Mouse (Mus musculus) heart, embryonic 12.5 days (tissue): ENCODE measurements at regions not wholly inside any gene's neighbourhood (a gene's known extent, or its start where the extent isn't known, plus 50 kb on each side); places are given as distances from the start of the nearest gene placed in this dataset.

Source experiments
- ATAC-seq: fragments of 200-750 bp; cut with Nextera tagmentation; 2 replicates; pipeline ENCODE4 v1.8.0; 2017; ENCODE audit warnings: moderate TSS enrichment, moderate library complexity; ENCODE audit not compliant: insufficient number of reproducible peaks, low FRiP score
- H3K27ac ChIP-seq: fragments of 300-500 bp; sonication (generic); 2 replicates; pipeline ENCODE4 v1.5.1; 2016; ENCODE audit warnings: mild to moderate bottlenecking, moderate library complexity; ENCODE audit not compliant: poor library complexity, severe bottlenecking
- H3K27me3 ChIP-seq: fragments of 300-500 bp; sonication (generic); replicated peaks from 2 replicates; pipeline ENCODE4 v1.6.1; 2016; ENCODE audit warnings: mild to moderate bottlenecking, moderate library complexity
- H3K36me3 ChIP-seq: fragments of 300-500 bp; sonication (generic); 2 replicates; pipeline ENCODE4 v1.6.1; 2016; ENCODE audit warnings: mild to moderate bottlenecking, moderate library complexity
- H3K4me1 ChIP-seq: fragments of 300-500 bp; sonication (generic); replicated peaks from 2 replicates; pipeline ENCODE4 v1.6.1; 2016; ENCODE audit warnings: mild to moderate bottlenecking
- H3K4me2 ChIP-seq: fragments of 300-500 bp; sonication (generic); 2 replicates; pipeline ENCODE4 v1.6.1; 2016; ENCODE audit warnings: mild to moderate bottlenecking, moderate library complexity
- H3K4me3 ChIP-seq: fragments of 300-500 bp; sonication (generic); 2 replicates; pipeline ENCODE4 v1.5.1; 2016; ENCODE audit warnings: mild to moderate bottlenecking
- H3K9ac ChIP-seq: fragments of 300-500 bp; sonication (generic); 2 replicates; pipeline ENCODE4 v1.6.1; 2016; ENCODE audit warnings: mild to moderate bottlenecking, moderate library complexity
- H3K9me3 ChIP-seq: fragments of 300-500 bp; sonication (generic); replicated peaks from 2 replicates; pipeline ENCODE4 v1.6.1; 2016; ENCODE audit warnings: mild to moderate bottlenecking, moderate library complexity
- WGBS: fragments of 180-500 bp; shearing (Covaris S2); methylation state at CpG from one replicate; pipeline ENCODE4 v1.1.7; 2016; 5-methylcytosine and 5-hydroxymethylcytosine counted together

DNA sequence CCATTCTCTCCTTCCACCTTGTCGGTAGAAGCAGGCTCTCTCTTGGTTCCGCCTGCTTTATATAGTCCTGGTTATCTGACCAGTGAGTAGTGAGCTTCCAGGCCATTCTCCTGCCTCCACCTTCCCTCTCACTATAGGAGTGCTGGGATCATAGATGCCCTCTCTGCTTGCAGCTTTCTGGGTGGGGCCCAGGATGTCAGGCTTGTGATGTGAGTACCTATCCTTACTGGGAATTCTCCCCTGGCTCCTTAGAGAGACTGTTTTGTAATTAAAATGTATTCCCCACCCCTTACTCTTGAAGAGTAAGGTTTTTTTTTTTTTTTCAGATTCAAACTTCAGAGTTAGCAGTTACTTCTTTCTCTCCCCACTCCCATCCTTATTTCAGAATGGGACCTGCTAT is 291.1 kb upstream of the Rtl1 start:
- Histone ChIP-seq H3K9me3 (no peaks in the 10 kb centered on the region), H3K27ac (no peak overlapping the region), H3K36me3 (no peaks in the 10 kb centered on the region), H3K4me1 (no peaks in the 10 kb centered on the region), H3K27me3 (no peaks in the 10 kb centered on the region), H3K4me2 (no peak overlapping the region), H3K4me3 (no peak overlapping the region), H3K9ac (no peak overlapping the region)
- no peak for ATAC-seq
- 81% methylated on average over 2 of the region's 2 CpGs for WGBS

DNA sequence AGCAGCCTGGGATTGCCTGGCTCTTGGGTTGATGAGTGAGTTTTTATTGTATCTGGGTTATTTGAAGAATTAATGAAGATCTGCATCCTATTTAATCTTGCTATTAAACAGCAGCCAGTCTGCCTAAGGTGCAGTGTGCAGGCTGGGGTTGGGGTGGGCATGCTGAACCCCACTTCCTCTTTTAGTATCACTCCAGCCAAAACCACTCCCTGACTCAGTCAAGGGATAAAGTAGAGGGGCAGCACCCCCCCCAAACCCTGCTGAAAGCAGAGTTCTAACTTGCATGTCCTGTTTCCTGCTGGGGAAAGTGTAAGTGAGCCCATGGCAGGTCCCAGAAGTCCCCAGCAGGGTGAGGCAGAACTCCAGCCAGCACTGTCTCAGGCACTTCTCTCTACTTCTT is 292.7 kb upstream of the Rtl1 start:
- no peak for ATAC-seq
- Histone ChIP-seq H3K9ac (no peak overlapping the region), H3K36me3 (no peaks in the 10 kb centered on the region), H3K27ac (no peak overlapping the region), H3K4me2 (no peak overlapping the region), H3K9me3 (no peaks in the 10 kb centered on the region), H3K4me3 (no peak overlapping the region), H3K4me1 (no peaks in the 10 kb centered on the region), H3K27me3 (no peaks in the 10 kb centered on the region)

DNA sequence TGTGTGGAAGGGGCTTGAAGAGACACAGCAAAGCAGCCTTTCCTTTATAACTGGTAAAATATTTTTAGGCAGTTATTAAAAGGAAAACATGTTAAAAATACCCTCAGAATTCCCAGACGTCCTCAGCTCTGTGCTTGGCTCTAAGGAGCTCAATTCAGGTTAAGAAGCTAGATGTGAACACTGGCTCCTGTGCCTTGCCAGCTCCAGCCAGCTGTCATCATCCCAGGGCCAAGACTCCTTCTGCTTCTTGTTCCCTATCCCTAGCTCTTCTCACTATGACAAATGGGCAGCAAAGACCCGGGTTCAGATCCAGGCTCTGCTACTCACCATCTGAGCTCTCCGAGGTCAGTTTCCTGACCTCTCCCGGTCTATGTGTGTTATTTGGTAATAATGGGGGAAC is 293.5 kb upstream of the Rtl1 start:
- ATAC-seq, result no peak
- no peak overlapping the region for H3K9ac ChIP-seq
- no peak overlapping the region for H3K4me2 ChIP-seq
- no peaks in the 10 kb centered on the region for H3K4me1 ChIP-seq
- H3K9me3 ChIP-seq, result no peaks in the 10 kb centered on the region
- no peaks in the 10 kb centered on the region for H3K36me3 ChIP-seq
- H3K4me3 ChIP-seq, result no peak overlapping the region
- 69% methylated on average over 4 of the region's 4 CpGs for WGBS
- no peak overlapping the region for H3K27ac ChIP-seq
- H3K27me3 ChIP-seq, result no peaks in the 10 kb centered on the region

DNA sequence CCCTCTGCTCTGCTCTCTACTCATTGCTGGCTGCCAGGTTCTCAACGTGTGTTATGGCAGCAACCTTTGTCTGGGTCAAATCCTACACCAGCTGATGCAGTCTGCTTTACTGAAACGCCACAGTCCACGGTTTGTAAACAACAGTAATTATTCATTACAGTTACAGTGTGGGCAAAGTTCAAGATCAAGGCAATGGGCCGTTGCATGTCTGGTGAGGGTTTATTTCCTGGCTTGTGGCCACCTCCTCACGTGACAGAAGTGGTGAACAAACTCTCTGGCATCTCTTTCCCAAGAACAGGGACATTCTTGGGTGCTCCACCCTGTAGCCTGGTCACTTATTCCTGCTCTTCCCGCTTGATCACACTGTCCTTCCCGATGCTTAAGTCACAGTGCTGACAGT is 295.3 kb upstream of the Rtl1 start:
- H3K4me1 ChIP-seq, result no peaks in the 10 kb centered on the region
- no peak overlapping the region for H3K4me2 ChIP-seq
- no peaks in the 10 kb centered on the region for H3K9me3 ChIP-seq
- no peak overlapping the region for H3K9ac ChIP-seq
- no peaks in the 10 kb centered on the region for H3K36me3 ChIP-seq
- no peak overlapping the region for H3K27ac ChIP-seq
- H3K4me3 ChIP-seq, result no peak overlapping the region
- H3K27me3 ChIP-seq, result no peaks in the 10 kb centered on the region
- no peak for ATAC-seq
- WGBS, result 78% methylated on average over 7 of the region's 7 CpGs

DNA sequence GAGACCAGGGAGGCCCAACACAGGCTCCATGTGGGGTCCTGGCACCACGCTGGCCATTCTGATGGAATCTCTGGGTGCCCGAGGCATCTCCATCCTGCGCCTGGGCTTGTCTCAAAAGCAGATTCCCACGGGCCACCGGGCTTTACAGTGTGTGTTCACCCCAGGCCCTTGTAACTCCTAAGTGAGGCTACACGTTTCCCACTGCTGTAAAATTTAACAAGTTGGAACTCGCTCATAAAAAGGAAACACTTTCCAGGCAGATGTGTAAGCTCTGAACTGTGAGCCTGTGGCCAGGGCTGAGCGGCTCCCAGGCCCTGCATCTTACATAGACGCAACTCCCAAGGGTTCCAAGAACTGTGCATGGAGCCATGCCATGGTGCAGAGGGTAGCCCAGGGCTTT is 296.3 kb upstream of the Rtl1 start:
- no peaks in the 10 kb centered on the region for H3K36me3 ChIP-seq
- no peaks in the 10 kb centered on the region for H3K27me3 ChIP-seq
- no peak overlapping the region for H3K9ac ChIP-seq
- ATAC-seq, result no peak
- WGBS, result 84% methylated on average over 9 of the region's 9 CpGs
- H3K27ac ChIP-seq, result no peak overlapping the region
- H3K4me2 ChIP-seq, result no peak overlapping the region
- no peak overlapping the region for H3K4me3 ChIP-seq
- peaks cover under 1% of the 10 kb centered on the region; the same call in 1 of the 2 replicates for H3K9me3 ChIP-seq
- H3K4me1 ChIP-seq, result no peaks in the 10 kb centered on the region

DNA sequence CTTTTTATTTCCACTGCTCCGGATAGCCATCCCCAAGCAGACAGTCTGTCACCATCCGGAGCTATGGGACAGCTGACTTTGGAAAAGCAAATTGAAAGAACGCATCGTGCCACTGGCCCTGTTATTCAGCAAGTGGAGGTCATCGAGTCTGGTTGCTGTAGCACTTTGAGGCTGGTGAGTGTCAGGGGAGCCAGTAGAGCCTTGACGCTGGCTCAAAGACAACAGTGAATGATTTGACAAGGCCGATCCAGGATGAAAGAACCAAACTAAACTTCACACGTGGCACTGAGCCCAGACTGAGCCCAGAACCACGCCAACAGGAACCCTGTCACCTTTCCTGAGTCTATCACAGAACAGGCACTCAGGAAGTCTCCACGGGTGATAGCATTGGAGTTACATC is 296.8 kb upstream of the Rtl1 start:
- Histone ChIP-seq H3K36me3 (no peaks in the 10 kb centered on the region), H3K4me1 (no peaks in the 10 kb centered on the region), H3K4me2 (no peak overlapping the region), H3K9me3 (peaks cover 4% of the 10 kb centered on the region; the same call in 1 of the 2 replicates), H3K9ac (no peak overlapping the region), H3K27me3 (no peaks in the 10 kb centered on the region), H3K27ac (no peak overlapping the region), H3K4me3 (no peak overlapping the region)
- ATAC-seq, result no peak
- WGBS, result 75% methylated on average over 10 of the region's 10 CpGs

DNA sequence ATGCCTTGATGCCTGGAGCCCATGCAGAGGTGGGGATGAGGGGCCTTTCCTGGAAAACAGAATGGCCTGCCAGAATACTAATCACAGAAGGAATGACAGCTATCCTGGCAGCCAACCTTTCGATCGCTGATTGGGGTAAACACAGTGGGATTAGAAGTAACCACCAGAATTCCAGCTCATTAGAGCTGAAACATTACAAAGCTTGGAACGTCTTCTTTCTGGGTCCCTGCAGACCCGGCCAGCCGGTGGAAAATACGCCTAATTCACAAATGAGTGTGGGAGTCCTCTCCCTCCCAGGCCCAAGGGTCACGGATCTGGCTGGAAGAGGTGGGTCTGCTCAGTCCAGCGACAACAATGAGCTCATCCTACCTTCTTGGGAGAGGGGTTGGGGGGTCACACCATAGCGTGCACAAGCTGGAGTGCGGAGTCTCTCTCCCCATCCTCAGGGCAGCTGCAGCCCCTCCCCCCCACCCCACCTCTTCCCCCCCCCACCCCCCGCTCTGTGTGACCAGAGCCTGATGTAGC is 297.8 kb upstream of the Rtl1 start:
- Histone ChIP-seq H3K9me3 (peaks cover 4% of the 10 kb centered on the region; the same call in 1 of the 2 replicates), H3K4me2 (no peak overlapping the region), H3K27ac (no peak overlapping the region), H3K27me3 (no peaks in the 10 kb centered on the region), H3K9ac (no peak overlapping the region), H3K4me3 (no peak overlapping the region), H3K36me3 (no peaks in the 10 kb centered on the region), H3K4me1 (no peaks in the 10 kb centered on the region)
- no peak for ATAC-seq
- 79% methylated on average over 11 of the region's 11 CpGs for WGBS

DNA sequence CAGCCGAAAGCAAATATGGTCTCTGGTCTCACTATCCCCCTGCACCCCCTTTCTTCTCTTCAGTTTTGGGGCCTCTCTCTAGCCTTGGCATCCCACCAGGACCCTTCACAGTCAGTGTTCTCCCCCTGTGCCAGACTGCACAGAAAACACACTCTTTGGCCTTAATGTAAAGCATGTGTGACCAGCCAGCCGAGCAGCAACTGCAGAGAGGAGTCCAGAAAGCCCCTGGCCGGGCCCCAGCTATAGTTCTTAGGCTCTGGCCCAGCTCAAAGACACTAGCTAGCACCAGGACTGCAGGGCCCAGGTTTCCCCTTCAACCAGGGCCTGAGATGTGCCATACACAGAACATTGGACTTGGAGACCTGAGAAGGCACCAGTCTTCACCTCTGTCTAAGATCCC is 299.3 kb upstream of the Rtl1 start:
- ATAC-seq, result no peak
- Histone ChIP-seq H3K36me3 (no peaks in the 10 kb centered on the region), H3K9me3 (peaks cover 4% of the 10 kb centered on the region; the same call in 1 of the 2 replicates), H3K4me1 (no peaks in the 10 kb centered on the region), H3K4me3 (no peak overlapping the region), H3K4me2 (no peak overlapping the region), H3K9ac (no peak overlapping the region), H3K27ac (no peak overlapping the region), H3K27me3 (no peaks in the 10 kb centered on the region)
- WGBS, result 91% methylated on average over 3 of the region's 3 CpGs

DNA sequence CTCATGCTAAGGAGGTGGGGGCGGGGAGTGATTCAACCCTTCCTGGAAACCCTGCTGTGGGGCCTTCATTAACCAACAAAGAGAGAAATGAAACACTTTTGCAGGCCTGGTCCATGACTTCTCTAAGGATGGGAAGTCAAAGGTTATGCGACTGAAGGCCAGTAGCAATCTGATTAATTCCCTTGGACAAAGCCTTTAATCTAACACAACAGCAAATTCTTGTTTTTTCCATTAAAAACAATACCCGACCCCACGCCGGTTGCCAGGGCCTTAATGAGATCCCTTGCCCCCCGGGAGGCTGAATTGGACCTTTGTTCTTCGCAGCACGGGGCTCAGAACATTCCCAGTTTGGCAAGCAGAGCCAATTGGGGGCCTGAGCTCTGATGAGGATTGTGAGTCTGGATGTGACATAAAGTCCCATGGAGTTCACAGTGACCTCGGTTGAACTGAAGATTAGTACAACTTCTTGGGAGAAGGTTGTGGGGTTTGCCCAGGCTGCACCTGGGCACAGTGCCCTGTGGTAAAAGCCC is 310.9 kb upstream of the Rtl1 start:
- no peak for ATAC-seq
- H3K27me3 ChIP-seq, result no peaks in the 10 kb centered on the region
- no peaks in the 10 kb centered on the region for H3K4me1 ChIP-seq
- no peak overlapping the region for H3K9ac ChIP-seq
- 65% methylated on average over 9 of the region's 9 CpGs for WGBS
- H3K9me3 ChIP-seq, result peaks cover 8% of the 10 kb centered on the region
- H3K4me3 ChIP-seq, result no peak overlapping the region
- H3K36me3 ChIP-seq, result no peaks in the 10 kb centered on the region
- no peak overlapping the region for H3K27ac ChIP-seq
- H3K4me2 ChIP-seq, result no peak overlapping the region

DNA sequence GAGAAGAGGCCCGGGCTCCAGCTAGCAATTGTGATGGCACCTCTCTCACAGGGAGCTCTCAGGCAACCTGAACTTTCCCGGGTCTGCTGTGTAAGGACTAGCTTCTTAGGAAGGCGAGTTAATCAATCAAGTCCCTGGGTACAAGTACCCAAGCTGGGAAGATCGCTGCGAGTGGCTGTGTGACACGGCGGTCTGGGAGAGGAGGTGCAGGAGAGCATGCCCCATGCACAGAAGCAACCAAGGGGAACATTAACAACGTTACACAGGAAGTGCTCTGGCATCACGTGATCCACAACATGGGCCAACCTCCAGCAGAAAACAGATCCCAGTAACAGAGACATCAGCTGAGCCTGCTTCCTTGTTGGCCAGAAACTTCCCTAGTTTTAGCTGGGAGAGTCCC is 311.4 kb upstream of the Rtl1 start:
- H3K4me2 ChIP-seq, result no peak overlapping the region
- H3K27ac ChIP-seq, result no peak overlapping the region
- H3K4me1 ChIP-seq, result no peaks in the 10 kb centered on the region
- H3K4me3 ChIP-seq, result no peak overlapping the region
- no peak for ATAC-seq
- H3K36me3 ChIP-seq, result no peaks in the 10 kb centered on the region
- no peak overlapping the region for H3K9ac ChIP-seq
- WGBS, result 76% methylated on average over 9 of the region's 9 CpGs
- H3K9me3 ChIP-seq, result peaks cover 8% of the 10 kb centered on the region
- no peaks in the 10 kb centered on the region for H3K27me3 ChIP-seq

DNA sequence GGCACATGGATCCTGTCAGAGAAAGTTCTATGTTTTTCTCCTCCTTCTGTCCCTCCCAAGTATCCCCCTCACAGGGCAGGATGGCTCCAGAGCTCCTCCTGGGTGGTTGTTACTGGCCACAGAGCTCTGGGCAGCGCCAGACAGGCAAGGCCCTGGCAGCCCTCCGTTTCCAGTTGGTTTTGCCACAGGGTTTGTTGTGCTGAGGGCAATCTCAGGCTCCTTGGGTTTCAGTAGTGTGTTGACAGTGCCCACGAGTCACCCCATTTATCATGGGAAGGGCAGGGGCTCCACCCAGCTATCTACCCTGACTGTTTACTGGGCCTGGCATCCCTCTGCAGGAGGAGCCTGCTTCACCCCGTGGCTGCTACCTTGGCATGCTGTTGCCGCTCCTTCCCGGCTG is 317.6 kb upstream of the Rtl1 start:
- no peak overlapping the region for H3K4me3 ChIP-seq
- no peak overlapping the region for H3K27ac ChIP-seq
- no peak for ATAC-seq
- no peaks in the 10 kb centered on the region for H3K4me1 ChIP-seq
- WGBS, result 64% methylated on average over 6 of the region's 6 CpGs
- H3K36me3 ChIP-seq, result no peaks in the 10 kb centered on the region
- H3K4me2 ChIP-seq, result no peak overlapping the region
- no peaks in the 10 kb centered on the region for H3K27me3 ChIP-seq
- no peak overlapping the region for H3K9ac ChIP-seq
- H3K9me3 ChIP-seq, result no peaks in the 10 kb centered on the region

DNA sequence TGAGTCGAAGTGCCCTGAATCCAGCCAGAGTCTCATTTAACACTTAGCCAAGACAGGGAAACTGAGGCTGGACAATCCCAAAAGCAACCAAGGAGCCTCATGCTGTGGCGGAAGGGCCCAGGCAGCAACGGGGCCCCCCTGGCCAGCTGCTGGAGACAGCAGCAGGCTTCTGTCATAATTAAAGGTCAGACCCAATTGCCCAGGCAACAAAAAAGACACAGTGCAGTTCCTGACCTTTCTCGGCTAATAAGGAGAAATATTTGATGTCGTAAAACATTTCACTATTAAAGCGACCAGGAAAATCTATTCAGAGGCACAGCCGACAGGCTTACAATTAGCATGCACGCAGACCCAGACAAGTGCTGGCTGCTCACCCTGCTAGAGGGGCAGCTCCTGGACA is 318.8 kb upstream of the Rtl1 start:
- no peaks in the 10 kb centered on the region for H3K9me3 ChIP-seq
- H3K27ac ChIP-seq, result no peak overlapping the region
- H3K36me3 ChIP-seq, result no peaks in the 10 kb centered on the region
- no peak overlapping the region for H3K4me3 ChIP-seq
- no peak overlapping the region for H3K4me2 ChIP-seq
- H3K9ac ChIP-seq, result no peak overlapping the region
- 76% methylated on average over 8 of the region's 8 CpGs for WGBS
- no peak for ATAC-seq
- no peaks in the 10 kb centered on the region for H3K4me1 ChIP-seq
- no peaks in the 10 kb centered on the region for H3K27me3 ChIP-seq
